Mouse (Mus musculus) forebrain, embryonic 11.5 days (tissue): ENCODE results near the gene Fam124a. TPM values are rescaled to one million over a fixed set of nuclear protein-coding genes. Genes with fewer than 3 reads are reported as not detected.

Experiments
- ATAC-seq: fragments of 200-750 bp; cut with Nextera tagmentation; replicated peaks from 2 replicates; pipeline ENCODE4 v1.8.0; 2017; ENCODE audit warnings: moderate TSS enrichment; ENCODE audit not compliant: low FRiP score
- DNase-seq: peaks from one replicate; pipeline ENCODE4 v3.0.0-alpha.2; 2017; ENCODE audit warnings: low spot score
- H3K27ac ChIP-seq: fragments of 300-500 bp; sonication (generic); 2 replicates; pipeline ENCODE4 v1.5.1; 2014; ENCODE audit warnings: low read depth, low read length
- H3K27me3 ChIP-seq: fragments of 300-500 bp; sonication (generic); 2 replicates; pipeline ENCODE4 v1.6.1; 2014; ENCODE audit warnings: mild to moderate bottlenecking, low read length, mixed read lengths; ENCODE audit not compliant: control insufficient read depth, insufficient read depth
- H3K36me3 ChIP-seq: fragments of 300-500 bp; sonication (generic); 2 replicates; pipeline ENCODE4 v1.6.1; 2014; ENCODE audit warnings: mild to moderate bottlenecking, low read length, moderate library complexity, mixed read lengths; ENCODE audit not compliant: control insufficient read depth, insufficient read depth
- H3K4me1 ChIP-seq: fragments of 300-500 bp; sonication (generic); replicated peaks from 2 replicates; pipeline ENCODE4 v1.6.1; 2014; ENCODE audit warnings: low read length, mixed read lengths; ENCODE audit not compliant: control insufficient read depth, insufficient read depth
- H3K4me2 ChIP-seq: fragments of 300-500 bp; sonication (generic); 2 replicates; pipeline ENCODE4 v1.6.1; 2014; ENCODE audit warnings: low read depth, mild to moderate bottlenecking, low read length, moderate library complexity, mixed read lengths; ENCODE audit not compliant: severe bottlenecking
- H3K4me3 ChIP-seq: fragments of 300-500 bp; sonication (generic); 2 replicates; pipeline ENCODE4 v1.5.1; 2014; ENCODE audit warnings: low read depth, low read length
- H3K9ac ChIP-seq: fragments of 300-500 bp; sonication (generic); 2 replicates; pipeline ENCODE4 v1.6.1; 2014; ENCODE audit warnings: low read length
- H3K9me3 ChIP-seq: fragments of 300-500 bp; sonication (generic); 2 replicates; pipeline ENCODE4 v1.6.1; 2016; ENCODE audit warnings: low read length, mixed read lengths; ENCODE audit not compliant: control insufficient read depth
- WGBS: fragments of 180-500 bp; shearing (Covaris S2); extraction: QIAGEN DNeasy Blood & Tissue Kit; methylation state at CpG from one replicate; pipeline ENCODE4 v1.1.7; 2014; 5-methylcytosine and 5-hydroxymethylcytosine counted together
- polyA plus RNA-seq: library from polyadenylated mRNA; unstranded; fragments of >200 nt; fragmentation: Nextera tagmentation; extraction: Ambion mirVana; gene quantifications from 2 replicates; pipeline ENCODE4 v1.2.1, GENCODE M21; 2014

Fam124a gene
- polyA plus RNA-seq, result 7.4 and 9.2 TPM in 2 replicates

DNA sequence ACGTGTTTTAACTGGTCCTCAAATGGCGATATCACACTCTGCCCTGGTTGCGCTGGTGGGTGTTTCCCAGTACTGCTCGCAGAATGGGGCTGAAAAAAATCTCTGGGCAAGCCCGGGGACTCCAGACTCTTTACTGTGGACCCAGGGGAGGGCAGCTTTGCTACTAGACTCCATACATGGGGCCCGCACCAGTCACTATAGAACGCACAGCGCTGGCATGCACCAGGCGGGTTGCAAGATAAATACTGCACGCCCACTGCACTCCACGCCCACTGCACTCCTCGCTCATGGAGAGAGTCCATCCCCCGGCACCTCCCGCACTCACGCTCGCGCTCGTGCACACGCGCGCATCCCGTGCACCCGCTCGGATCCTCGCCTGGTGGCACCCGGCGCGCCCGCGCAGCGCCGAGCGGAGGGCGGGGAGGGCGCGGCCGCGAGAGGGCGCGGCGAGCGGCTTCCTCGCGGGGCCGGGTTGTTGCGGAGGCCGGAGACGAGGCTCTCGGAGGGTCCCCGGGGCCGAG lies at the start of gene Fam124a:
Gene Fam124a (plus strand): TSS at position 429 of the 521 bp plus-strand sequence.
- H3K4me2 ChIP-seq, result peak within 1 kb of the TSS; percentile 93
- H3K27ac ChIP-seq, result peak within 1 kb of the TSS; percentile 46; the same call in 1 of the 2 replicates
- H3K4me1 ChIP-seq, result peaks cover 4% of the 10 kb centered on the region; the same call in 1 of the 2 replicates
- H3K4me3 ChIP-seq, result peak within 1 kb of the TSS; percentile 66
- DNase-seq, result peak; percentile 90
- WGBS, result under 1% methylated on average over 51 of the region's 51 CpGs
- no peaks in the 10 kb centered on the region for H3K9me3 ChIP-seq
- no peaks in the 10 kb centered on the region for H3K36me3 ChIP-seq
- H3K9ac ChIP-seq, result peak within 1 kb of the TSS; percentile 83
- H3K27me3 ChIP-seq, result no peaks in the 10 kb centered on the region; the same call in 1 of the 2 replicates
- ATAC-seq, result peak; percentile 89

DNA sequence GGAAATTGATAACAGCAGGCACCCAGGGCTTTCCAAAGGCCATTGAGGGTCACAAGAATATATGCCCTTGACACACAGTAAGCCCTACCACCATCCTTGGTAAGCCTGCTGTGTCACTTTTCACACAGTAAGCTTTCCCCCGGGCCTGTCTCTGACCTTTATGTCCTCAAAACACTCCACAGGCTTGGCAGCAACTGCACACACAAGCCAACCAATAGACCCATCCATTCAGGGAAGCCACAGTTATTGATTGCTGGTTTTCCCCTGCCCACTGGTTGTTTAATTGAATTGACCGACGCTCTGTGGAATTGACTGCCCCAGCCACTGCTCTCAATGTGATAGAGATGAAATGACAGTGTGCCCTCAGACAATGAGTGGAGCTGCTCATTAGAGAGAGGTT lies 49.3 kb upstream of the Fam124a start:
- no peak overlapping the region for H3K4me3 ChIP-seq
- no peak overlapping the region for H3K27ac ChIP-seq
- no peaks in the 10 kb centered on the region for H3K4me1 ChIP-seq
- DNase-seq (no peak), ATAC-seq (no peak)
- no peak overlapping the region for H3K4me2 ChIP-seq
- no peaks in the 10 kb centered on the region for H3K27me3 ChIP-seq
- 78% methylated on average over 3 of the region's 3 CpGs for WGBS
- no peak overlapping the region for H3K9ac ChIP-seq
- no peaks in the 10 kb centered on the region for H3K9me3 ChIP-seq
- no peaks in the 10 kb centered on the region for H3K36me3 ChIP-seq

DNA sequence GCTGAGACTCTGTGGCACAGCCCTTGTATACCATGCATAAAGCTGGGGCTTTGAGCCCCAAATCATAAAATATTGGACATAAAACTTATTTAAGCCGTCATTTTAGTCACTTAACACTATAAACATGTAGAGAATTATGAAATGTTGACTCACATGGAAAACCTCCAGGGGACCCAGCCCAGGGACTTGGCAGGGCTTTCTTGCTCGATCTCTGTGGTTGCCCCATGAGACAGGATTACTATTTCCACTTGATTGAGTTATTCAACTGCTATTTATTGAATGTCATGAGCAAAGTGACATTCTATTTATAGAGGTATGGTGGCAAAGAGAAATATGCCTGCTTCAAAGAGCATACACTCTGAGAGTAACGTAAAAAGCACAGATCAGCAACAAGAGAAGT lies 46.2 kb upstream of the Fam124a start:
- 79% methylated on average over 3 of the region's 3 CpGs for WGBS
- H3K27ac ChIP-seq, result no peak overlapping the region
- H3K27me3 ChIP-seq, result no peaks in the 10 kb centered on the region
- no peaks in the 10 kb centered on the region for H3K9me3 ChIP-seq
- no peak overlapping the region for H3K9ac ChIP-seq
- H3K4me2 ChIP-seq, result no peak overlapping the region
- ATAC-seq, result no peak
- no peaks in the 10 kb centered on the region for H3K4me1 ChIP-seq
- no peak for DNase-seq
- H3K36me3 ChIP-seq, result no peaks in the 10 kb centered on the region
- no peak overlapping the region for H3K4me3 ChIP-seq

DNA sequence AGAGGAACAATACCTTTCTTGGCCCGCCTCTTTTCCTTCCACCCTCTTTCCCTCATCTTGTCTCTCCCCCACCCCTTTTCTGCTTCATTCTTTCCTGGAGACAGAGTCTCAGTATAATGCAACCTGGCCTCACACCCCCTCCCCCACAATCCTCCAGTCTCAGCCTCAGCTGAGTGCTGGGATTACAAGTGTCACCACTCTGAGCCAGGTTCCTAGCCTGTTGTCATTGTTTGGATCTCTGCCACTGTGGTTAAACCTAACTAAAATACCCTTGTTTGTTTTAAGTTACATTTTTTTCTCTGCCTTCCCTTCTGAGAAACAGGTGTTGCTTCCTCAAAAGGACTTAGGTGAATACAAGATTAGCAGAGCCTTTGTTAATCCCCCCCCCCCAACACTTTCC lies 42.7 kb upstream of the Fam124a start:
- Histone ChIP-seq H3K4me3 (no peak overlapping the region), H3K36me3 (no peaks in the 10 kb centered on the region)
- no peak for DNase-seq

DNA sequence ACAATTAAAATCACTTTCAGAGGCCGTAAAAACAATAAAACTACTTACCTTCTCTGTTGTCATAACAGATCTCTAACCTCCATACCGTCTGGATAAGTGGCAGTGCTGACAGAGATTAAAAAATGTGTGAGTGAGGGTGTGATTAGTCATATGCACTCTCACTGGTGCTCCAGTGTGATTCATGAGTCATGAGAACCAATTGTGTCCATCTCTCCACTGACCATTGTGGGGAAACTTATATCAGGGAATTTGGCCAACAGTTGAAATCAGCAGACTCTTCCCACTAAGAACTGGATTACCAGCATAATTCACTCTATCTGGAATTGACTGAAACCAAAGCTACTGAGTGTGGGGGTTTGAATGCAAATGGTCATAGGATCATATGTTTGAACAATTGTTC lies 24.6 kb upstream of the Fam124a start:
- no peaks in the 10 kb centered on the region for H3K9me3 ChIP-seq
- H3K4me1 ChIP-seq, result no peaks in the 10 kb centered on the region
- no peak overlapping the region for H3K9ac ChIP-seq
- H3K4me3 ChIP-seq, result no peak overlapping the region
- H3K27ac ChIP-seq, result no peak overlapping the region
- WGBS, result 80% methylated on average over 2 of the region's 2 CpGs
- no peaks in the 10 kb centered on the region for H3K36me3 ChIP-seq
- no peaks in the 10 kb centered on the region for H3K27me3 ChIP-seq
- no peak overlapping the region for H3K4me2 ChIP-seq
- ATAC-seq (no peak), DNase-seq (no peak)

More for the DNA sequence above, 42.7 kb upstream of the Fam124a start:
- ATAC-seq, result no peak
- WGBS, result 65% methylated on average over 1 of the region's 1 CpGs
- H3K27ac ChIP-seq, result no peak overlapping the region
- H3K27me3 ChIP-seq, result no peaks in the 10 kb centered on the region
- H3K9ac ChIP-seq, result no peak overlapping the region
- no peaks in the 10 kb centered on the region for H3K9me3 ChIP-seq
- H3K4me2 ChIP-seq, result no peak overlapping the region
- H3K4me1 ChIP-seq, result no peaks in the 10 kb centered on the region

DNA sequence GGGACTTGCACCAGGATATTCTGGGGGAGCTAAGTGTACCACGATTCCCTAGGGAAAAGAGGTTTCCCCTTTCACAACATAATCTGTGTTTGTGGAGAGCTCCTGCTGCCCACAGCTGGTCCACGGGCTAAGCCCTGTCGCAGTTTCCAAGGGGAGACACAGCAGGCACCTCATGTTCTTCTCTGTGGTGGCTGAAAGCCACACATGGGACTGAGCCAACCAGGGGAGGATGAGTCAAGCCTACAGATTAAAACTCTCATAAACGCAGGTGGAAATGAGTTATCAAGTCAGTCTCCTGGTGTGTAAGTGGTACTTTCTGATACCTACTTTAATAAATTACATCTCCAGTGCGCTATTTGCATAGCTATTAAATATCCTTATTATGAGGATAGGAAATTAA lies 19.4 kb upstream of the Fam124a start:
- DNase-seq, result no peak
- Histone ChIP-seq H3K36me3 (no peaks in the 10 kb centered on the region), H3K4me3 (no peak overlapping the region), H3K9ac (no peak overlapping the region), H3K4me1 (no peaks in the 10 kb centered on the region), H3K27me3 (no peaks in the 10 kb centered on the region), H3K9me3 (no peaks in the 10 kb centered on the region), H3K4me2 (no peak overlapping the region), H3K27ac (no peak overlapping the region)
- ATAC-seq, result no peak
- WGBS, result 75% methylated on average over 5 of the region's 5 CpGs

DNA sequence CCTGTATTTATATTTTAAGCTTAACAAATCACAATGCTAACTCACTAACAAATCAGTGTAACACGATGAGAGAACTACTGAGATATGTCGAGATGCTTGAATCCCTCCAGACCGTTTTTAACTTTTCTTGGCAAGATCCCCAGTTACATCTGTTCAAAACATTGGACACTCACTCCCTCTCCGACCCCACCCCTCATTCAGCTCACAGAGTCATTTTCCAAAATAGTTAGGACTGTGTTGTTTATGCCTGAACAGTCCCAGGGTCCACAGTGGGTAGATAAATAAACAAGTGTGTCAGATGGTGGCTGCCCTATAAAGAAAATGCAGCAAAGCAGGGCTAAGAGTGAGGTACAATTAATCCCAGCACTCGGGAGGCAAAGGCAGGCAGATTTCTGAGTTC lies 18.5 kb upstream of the Fam124a start:
- Histone ChIP-seq H3K27me3 (no peaks in the 10 kb centered on the region), H3K36me3 (no peaks in the 10 kb centered on the region), H3K4me1 (no peaks in the 10 kb centered on the region), H3K4me2 (no peak overlapping the region), H3K9me3 (no peaks in the 10 kb centered on the region), H3K4me3 (no peak overlapping the region), H3K27ac (no peak overlapping the region), H3K9ac (no peak overlapping the region)
- DNase-seq (no peak), ATAC-seq (no peak)
- 89% methylated on average over 5 of the region's 5 CpGs for WGBS

DNA sequence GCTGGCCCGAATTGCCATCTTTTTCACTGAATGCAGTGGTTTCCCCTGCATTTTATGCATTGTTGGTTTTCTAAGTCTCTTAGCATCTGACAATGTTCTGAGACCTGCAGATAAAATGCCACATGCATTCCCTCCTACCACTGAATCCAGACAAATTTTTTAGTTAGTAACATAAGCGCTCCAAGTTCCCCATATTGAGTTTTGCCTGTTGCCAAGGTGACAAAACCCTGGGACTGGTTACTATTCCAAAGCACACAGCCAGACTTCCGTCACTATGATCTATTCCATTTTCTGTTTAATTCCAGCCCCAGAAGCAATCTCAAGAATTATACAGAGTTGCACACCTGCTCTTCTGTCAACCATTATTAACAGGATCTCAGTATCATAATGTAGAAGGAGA lies 15.7 kb upstream of the Fam124a start:
- Histone ChIP-seq H3K36me3 (no peaks in the 10 kb centered on the region), H3K27ac (no peak overlapping the region), H3K4me1 (no peaks in the 10 kb centered on the region), H3K27me3 (no peaks in the 10 kb centered on the region), H3K9ac (no peak overlapping the region), H3K9me3 (no peaks in the 10 kb centered on the region), H3K4me3 (no peak overlapping the region), H3K4me2 (no peak overlapping the region)
- ATAC-seq (no peak), DNase-seq (no peak)
- 82% methylated on average over 3 of the region's 3 CpGs for WGBS

DNA sequence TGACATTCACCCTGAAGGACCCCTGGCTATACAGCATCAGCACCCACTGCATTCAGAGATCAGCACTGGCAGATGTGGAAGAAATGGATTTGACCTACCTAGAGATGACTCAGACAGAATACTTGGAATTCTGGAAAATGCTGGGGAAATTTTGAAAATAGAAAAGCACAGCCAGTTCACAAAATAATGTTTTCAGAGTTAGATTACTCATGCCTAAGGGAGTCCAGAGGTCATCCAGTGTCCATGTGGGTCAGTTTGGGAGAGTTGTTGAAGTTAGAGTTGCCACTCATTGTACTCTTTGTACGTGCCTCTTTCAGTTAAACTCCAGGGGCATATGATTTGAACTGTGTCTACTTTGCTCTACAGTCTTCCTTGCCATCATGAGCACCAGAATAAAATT lies 13.8 kb upstream of the Fam124a start:
- no peak overlapping the region for H3K4me2 ChIP-seq
- ATAC-seq (no peak), DNase-seq (no peak)
- no peaks in the 10 kb centered on the region for H3K4me1 ChIP-seq
- H3K36me3 ChIP-seq, result no peaks in the 10 kb centered on the region
- H3K4me3 ChIP-seq, result no peak overlapping the region
- H3K27ac ChIP-seq, result no peak overlapping the region
- H3K27me3 ChIP-seq, result no peaks in the 10 kb centered on the region
- WGBS, result 87% methylated on average over 1 of the region's 1 CpGs
- no peak overlapping the region for H3K9ac ChIP-seq
- no peaks in the 10 kb centered on the region for H3K9me3 ChIP-seq
